Mouse (Mus musculus) bone marrow macrophage, adult 2 months (primary cell): ENCODE measurements around the gene Ciapin1. TPM values are rescaled to one million over a fixed set of nuclear protein-coding genes. Genes with fewer than 3 reads are reported as not detected.

Source experiments
- H3K27ac ChIP-seq: 2 replicates; pipeline ENCODE4 v1.5.1; 2012; ENCODE audit warnings: low read depth, low read length; ENCODE audit not compliant: insufficient read depth
- H3K4me1 ChIP-seq: 2 replicates; pipeline ENCODE4 v1.6.1; 2012; ENCODE audit warnings: low read length; ENCODE audit not compliant: control insufficient read depth, insufficient read depth
- H3K4me3 ChIP-seq: 2 replicates; pipeline ENCODE4 v1.5.1; 2012; ENCODE audit warnings: mild to moderate bottlenecking, low read length, moderate library complexity; ENCODE audit not compliant: insufficient read depth
- CTCF ChIP-seq: IDR thresholded peaks from 2 replicates; pipeline ENCODE4 v1.5.1; 2012; ENCODE audit warnings: low read depth, mild to moderate bottlenecking, low read length, moderate library complexity
- POLR2A ChIP-seq: IDR thresholded peaks from 2 replicates; pipeline ENCODE4 v1.6.1; 2012; ENCODE audit warnings: mild to moderate bottlenecking, low read depth, low read length, borderline replicate concordance
- polyA plus RNA-seq: library from polyadenylated mRNA; stranded (reverse); fragments of >200 nt; gene quantifications from 2 replicates; pipeline ENCODE4 v1.2.4, GENCODE M21; 2012; ENCODE audit not compliant: missing spikeins, insufficient read depth, insufficient read length

Gene Ciapin1
- polyA plus RNA-seq, 1 experiment = 19.7 TPM

GRCm38 (mm10) chr8:94800278-94800968 is 37.7 kb downstream of the Ciapin1 start:
- no peak for TF ChIP-seq POLR2A
- TF ChIP-seq CTCF = no peak
- H3K27ac ChIP-seq = no peak overlapping the region
- H3K4me1 ChIP-seq = peaks cover 13% of the 10 kb centered on the region
- H3K4me3 ChIP-seq = no peak overlapping the region

DNA sequence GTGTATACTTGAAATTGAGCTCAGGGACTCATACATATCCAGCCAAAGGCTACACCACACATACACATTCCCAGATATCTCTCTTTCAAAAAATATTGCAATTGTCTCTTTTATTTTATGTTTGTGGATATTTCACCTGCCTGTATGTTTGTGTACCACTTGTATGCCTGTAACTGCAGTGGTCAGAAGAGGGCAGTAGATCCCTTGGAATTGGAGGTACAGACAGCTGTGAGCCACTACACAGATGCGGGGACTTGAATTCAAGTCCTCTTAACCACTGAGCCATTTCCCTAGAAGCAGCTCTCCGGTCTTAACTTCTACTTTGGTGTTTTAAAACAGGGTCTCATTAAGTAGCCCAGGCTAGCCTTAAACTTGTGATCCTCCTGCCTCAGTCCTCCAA is 43.4 kb downstream of the Ciapin1 start:
- Histone ChIP-seq H3K27ac (no peak overlapping the region), H3K4me1 (no peaks in the 10 kb centered on the region), H3K4me3 (no peak overlapping the region)
- no peak for TF ChIP-seq POLR2A
- no peak for TF ChIP-seq CTCF

DNA sequence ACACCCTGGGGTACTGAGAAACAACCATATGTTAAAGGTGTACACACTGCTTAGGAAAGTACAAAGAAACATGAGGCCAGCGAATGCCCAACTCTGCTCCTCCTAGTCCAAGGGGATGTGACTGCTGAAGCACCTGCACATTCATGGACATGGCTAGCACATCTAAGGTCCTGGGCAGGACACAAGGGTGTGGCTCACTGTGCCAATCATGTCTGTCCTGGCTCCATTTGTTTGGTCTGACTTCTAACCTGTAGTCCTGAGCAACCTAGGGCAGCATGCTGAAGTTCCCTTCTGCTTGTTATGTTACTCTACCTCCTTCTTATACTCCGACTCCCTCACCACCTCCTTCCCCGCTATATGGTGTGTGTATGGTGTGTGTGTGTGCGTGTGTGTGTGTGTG is 43.8 kb downstream of the Ciapin1 start:
- no peaks in the 10 kb centered on the region for H3K4me1 ChIP-seq
- TF ChIP-seq POLR2A (no peak), CTCF (no peak)
- no peak overlapping the region for H3K4me3 ChIP-seq
- no peak overlapping the region for H3K27ac ChIP-seq

DNA sequence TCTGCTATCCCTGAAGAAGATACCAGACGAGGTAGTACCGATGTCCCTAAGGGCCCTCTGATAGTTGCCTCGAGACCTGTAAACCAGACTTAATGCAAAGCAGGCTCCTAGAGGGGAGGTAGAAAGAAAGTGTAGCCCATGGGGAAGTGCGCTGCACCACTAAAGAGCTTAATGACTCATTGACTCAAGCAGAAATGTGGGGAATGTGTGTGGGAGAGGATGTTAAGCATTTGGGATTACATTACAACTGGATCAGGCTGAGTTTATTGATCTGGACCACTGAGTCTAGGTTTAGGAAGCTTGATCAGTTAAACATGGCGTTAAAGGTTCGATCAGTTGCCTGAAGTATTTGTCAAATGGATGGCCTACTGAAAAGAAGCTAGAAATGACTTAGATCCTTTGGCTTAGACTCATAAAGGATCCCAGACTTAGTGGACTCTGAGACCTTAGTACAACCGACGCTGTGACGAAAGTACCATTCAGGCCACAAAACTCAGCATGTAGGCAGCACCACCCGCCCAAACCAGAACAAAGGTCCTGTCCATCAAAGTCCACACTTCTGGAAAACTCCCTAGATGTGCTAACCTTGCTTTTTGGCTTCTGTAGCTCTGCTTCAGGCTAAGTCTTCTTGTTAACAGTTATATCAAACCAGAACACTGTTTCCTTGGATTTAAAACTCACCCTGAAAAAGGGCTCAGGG is 48.8 kb downstream of the Ciapin1 start:
- TF ChIP-seq POLR2A (no peak), CTCF (no peak)
- Histone ChIP-seq H3K4me3 (no peak overlapping the region), H3K4me1 (peaks cover 3% of the 10 kb centered on the region), H3K27ac (no peak overlapping the region)

DNA sequence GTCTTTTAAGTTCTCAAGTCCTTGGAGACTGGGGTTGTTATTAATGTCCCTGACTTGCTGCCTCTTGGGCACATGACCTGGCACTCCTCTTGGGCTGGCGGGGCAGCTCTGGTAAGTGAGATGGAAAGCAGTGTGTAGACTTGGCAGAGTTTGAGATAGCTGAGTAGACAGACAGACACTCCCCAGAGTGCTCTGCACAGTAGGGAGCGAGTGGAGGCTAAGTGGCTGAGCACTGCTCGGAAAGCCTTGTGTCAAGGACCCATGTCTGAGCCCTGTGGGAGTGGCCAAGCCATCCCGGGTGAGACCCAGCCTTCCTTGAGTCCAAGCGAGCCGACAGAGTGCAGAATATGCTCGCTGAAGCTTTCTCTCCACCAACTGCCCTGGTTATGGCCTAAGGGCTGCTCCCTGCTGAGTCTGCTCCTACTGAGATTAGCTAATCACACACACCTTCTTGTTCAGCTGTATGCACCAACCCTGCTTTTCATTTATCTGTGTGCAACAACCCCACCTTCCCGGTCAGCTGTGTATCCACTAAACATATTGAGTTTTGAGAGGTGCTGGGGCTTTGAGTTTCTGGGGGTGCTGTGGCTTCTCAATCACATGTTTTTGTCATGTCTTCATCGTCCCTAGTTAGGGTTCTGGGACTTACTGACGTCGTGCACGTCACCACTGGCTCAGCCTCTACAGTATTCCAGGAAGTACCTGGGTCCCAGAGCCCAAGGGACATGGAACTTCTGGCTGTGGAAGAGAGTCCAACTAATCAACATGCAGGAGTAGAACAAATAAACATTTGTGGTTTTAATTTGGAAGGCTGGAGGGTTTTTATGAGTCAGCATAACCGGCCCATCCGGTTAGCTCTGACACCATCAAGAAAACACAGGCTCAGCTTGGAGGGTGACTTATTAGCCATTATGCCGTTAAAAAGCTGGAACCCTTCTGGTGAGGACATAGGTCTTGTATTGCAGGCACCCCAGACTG is 50.3 kb downstream of the Ciapin1 start:
- no peak overlapping the region for H3K27ac ChIP-seq
- no peak for TF ChIP-seq CTCF
- TF ChIP-seq POLR2A = no peak
- no peak overlapping the region for H3K4me3 ChIP-seq
- peaks cover 9% of the 10 kb centered on the region for H3K4me1 ChIP-seq

GRCm38 (mm10) chr8:94785995-94786595 is 52.1 kb downstream of the Ciapin1 start:
- TF ChIP-seq POLR2A = no peak
- no peak for TF ChIP-seq CTCF
- Histone ChIP-seq H3K4me1 (peaks cover 9% of the 10 kb centered on the region), H3K4me3 (no peak overlapping the region), H3K27ac (no peak overlapping the region)

DNA sequence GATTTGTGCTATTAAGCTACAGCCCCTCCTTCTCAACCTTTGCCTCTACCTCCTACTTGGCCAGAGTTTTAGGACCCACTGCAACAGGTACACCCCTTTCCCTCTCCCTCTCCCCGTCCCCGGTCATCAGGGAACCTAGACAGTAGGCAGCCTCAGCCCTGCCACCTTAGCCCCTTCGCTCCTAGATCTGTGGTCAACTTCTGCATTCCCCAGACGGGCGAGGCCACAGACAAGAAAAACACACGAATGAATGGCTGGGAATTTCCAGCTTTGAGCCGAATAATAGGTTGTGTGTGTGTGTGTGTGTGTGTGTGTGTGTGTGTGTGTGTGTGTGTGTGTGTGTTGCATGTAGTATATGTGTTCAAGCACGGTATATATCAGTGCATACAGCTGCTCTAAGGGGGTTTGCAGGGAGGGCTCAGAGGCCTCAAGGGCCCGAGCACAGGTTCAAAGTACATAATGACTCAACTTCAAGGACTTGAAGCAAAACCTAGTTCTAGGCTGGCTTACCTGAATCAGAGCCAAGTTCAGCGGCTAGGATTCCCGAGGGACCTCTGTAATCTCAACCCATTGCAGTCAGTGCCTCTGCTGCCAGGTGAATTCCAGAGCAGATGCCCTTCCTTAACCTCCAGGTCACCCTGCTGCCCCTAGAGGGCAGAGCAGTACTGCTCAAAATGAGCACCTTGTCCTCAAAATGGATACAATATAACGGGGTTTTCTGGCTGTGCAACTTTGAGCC is 52.7 kb downstream of the Ciapin1 start:
- Histone ChIP-seq H3K4me3 (no peak overlapping the region), H3K4me1 (peaks cover 9% of the 10 kb centered on the region), H3K27ac (no peak overlapping the region)
- TF ChIP-seq POLR2A = no peak
- TF ChIP-seq CTCF = peak; percentile 34; the same call in 1 of the 2 replicates

- TF ChIP-seq POLR2A (no peak), CTCF (no peak)
- no peak overlapping the region for H3K4me3 ChIP-seq
- peaks cover 16% of the 10 kb centered on the region for H3K4me1 ChIP-seq
- no peak overlapping the region for H3K27ac ChIP-seq
Observed at GRCm38 (mm10) chr8:94783890-94784289, 54.3 kb downstream of the Ciapin1 start.

DNA sequence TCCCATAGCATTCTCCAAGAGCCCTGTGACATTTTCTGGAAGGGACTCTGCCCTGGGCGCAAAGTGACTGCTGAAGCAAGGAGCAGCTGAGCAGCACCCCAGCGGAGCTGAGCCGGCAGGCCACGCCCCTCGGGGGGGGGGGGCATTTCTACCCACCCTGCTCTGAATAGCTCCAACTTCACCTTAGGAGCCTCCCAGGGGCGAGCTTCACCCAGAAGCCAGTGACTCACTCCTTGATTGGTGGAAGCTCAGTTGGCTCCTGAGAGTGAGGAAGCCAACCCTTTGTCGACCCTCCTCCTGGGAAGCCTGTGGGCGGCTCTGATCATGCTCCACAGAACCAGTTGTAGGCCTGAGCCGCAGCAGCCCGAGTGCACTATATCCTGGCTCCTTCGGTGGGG is 56.3 kb downstream of the Ciapin1 start:
- Histone ChIP-seq H3K4me1 (peaks cover 32% of the 10 kb centered on the region), H3K4me3 (no peak overlapping the region), H3K27ac (no peak overlapping the region)
- no peak for TF ChIP-seq POLR2A
- TF ChIP-seq CTCF = no peak
